Mouse (Mus musculus): ENCODE measurements around the gene Ybx2. TPM values are rescaled to one million over a fixed set of nuclear protein-coding genes. Genes with fewer than 3 reads are reported as not detected.
"Not testable (repeated sequence)": the region's sequence is repeated elsewhere in the genome, so short reads cannot be mapped to it uniquely, and the experiment has no call there.

Ybx2 gene
- polyA plus RNA-seq, 1 experiment from 2014 or later, result 3.1 TPM

- WGBS, result 66% methylated on average over 7 of the region's 7 CpGs
- H3K9ac ChIP-seq; ATAC-seq; H3K9me3 ChIP-seq; H3K27me3 ChIP-seq (replicated peaks); H3K4me3 ChIP-seq (replicated peaks); H3K4me2 ChIP-seq (replicated peaks); H3K27ac ChIP-seq: not testable (repeated sequence)
- peaks cover 38% of the 10 kb centered on the region for H3K4me1 ChIP-seq (replicated peaks)
- peaks cover 34% of the 10 kb centered on the region for H3K36me3 ChIP-seq
Measured at GRCm38 (mm10) chr11:69916652-69917378, 18.8 kb upstream of the Ybx2 start.

DNA sequence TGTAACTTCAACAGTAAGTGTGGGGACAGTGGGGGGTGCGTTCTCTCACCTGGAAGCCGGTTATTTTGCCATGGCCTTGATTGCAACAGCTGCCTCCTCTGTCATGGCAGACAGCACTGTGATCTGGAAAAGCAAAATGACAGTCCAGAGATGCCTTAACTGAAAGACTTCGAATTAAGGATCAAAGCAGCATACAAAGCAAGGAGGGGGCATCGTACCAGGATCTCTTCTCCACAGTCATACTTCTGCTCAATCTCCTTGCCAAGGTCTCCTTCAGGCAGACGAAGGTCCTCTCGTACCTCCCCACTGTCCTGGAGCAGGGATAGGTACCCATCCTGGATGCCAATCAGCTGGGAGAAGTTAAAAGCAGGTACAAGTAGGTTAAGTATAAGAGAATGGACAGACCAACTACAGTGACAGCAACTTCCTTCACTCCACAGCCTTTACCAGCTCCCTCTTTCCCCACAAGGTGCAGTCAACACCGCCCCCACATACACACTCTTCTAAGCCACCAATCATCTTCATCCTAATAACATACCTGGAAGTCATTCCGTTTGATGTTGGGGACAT is 18.1 kb upstream of the Ybx2 start:
- peaks cover 27% of the 10 kb centered on the region for H3K36me3 ChIP-seq
- 83% methylated on average over 8 of the region's 8 CpGs for WGBS
- no peak for ATAC-seq

DNA sequence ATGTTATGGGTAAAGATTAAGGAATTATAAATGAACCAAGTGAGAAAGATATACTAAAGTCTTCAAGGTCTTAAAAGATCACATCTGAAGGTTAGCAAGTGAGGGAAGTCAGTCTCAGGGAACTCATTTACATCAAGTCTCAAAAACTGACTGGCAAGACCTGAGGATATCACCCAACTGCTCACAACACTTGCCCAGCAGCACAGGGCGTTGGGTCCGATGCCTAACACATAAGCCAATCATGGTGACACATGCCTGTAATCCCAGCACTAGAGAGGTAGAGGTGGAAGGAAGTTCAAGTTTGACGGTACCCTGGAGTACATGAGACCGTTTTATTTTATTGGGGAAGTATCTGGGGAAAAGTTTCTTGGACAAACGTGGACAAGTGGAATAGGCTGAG is 17.5 kb upstream of the Ybx2 start:
- Histone ChIP-seq H3K36me3 (peaks cover 25% of the 10 kb centered on the region), H3K9me3 (no peaks in the 10 kb centered on the region), H3K27me3 (replicated peaks) (no peaks in the 10 kb centered on the region), H3K4me3 (replicated peaks) (no peak overlapping the region), H3K4me1 (replicated peaks) (peaks cover 39% of the 10 kb centered on the region), H3K9ac (no peak overlapping the region), H3K27ac (no peak overlapping the region), H3K4me2 (replicated peaks) (no peak overlapping the region)
- no peak for ATAC-seq
- 81% methylated on average over 5 of the region's 5 CpGs for WGBS

More for the DNA sequence above, 18.1 kb upstream of the Ybx2 start:
- Histone ChIP-seq H3K27ac (no peak overlapping the region), H3K4me2 (replicated peaks) (no peak overlapping the region), H3K9ac (no peak overlapping the region), H3K4me3 (replicated peaks) (no peak overlapping the region), H3K9me3 (no peaks in the 10 kb centered on the region), H3K4me1 (replicated peaks) (peaks cover 38% of the 10 kb centered on the region), H3K27me3 (replicated peaks) (no peaks in the 10 kb centered on the region)

- no peaks in the 10 kb centered on the region for H3K9me3 ChIP-seq
- 78% methylated on average over 9 of the region's 9 CpGs for WGBS
- H3K4me2 ChIP-seq (replicated peaks), result peak overlapping the region; percentile 78
- peak overlapping the region; percentile 83 for H3K4me3 ChIP-seq (replicated peaks)
- no peaks in the 10 kb centered on the region for H3K27me3 ChIP-seq (replicated peaks)
- H3K36me3 ChIP-seq, result peaks cover 25% of the 10 kb centered on the region
- no peak for ATAC-seq
- H3K27ac ChIP-seq, result no peak overlapping the region
- peak overlapping the region; percentile 93; the same call in 1 of the 2 replicates for H3K9ac ChIP-seq
- H3K4me1 ChIP-seq (replicated peaks), result peaks cover 33% of the 10 kb centered on the region
Measured at GRCm38 (mm10) chr11:69919053-69919452, 16.5 kb upstream of the Ybx2 start.

DNA sequence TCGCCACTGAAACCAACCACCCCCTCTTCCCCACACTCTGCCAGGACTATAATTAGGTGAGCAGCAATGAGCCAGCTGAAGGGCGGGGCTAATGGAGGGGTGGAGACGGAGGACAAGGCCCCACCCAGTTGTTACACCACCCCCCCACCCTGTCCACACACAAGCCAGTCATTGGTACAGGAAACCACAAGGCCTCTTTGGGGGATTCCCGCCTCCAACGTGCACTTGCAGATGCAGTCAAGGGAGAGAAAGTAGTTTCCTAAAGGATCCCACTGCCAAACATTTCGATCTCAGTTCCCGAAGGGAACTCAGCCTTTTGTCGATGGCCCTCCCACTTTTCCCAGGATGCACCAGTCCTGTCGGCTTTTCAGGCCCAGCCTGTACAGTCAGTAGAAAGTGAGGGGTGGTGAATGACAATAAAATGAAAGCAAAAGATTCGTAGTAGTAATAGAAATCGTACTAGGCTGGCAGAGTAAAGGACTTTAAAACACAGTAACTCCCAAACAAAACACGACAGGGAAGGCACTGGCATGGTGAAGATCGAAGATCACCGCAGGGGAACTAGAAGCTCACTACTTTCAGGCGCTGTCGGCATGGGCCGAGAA is 15.8 kb upstream of the Ybx2 start:
- peak overlapping the region; percentile 83 for H3K4me3 ChIP-seq (replicated peaks)
- ATAC-seq, result peak; percentile 40

DNA sequence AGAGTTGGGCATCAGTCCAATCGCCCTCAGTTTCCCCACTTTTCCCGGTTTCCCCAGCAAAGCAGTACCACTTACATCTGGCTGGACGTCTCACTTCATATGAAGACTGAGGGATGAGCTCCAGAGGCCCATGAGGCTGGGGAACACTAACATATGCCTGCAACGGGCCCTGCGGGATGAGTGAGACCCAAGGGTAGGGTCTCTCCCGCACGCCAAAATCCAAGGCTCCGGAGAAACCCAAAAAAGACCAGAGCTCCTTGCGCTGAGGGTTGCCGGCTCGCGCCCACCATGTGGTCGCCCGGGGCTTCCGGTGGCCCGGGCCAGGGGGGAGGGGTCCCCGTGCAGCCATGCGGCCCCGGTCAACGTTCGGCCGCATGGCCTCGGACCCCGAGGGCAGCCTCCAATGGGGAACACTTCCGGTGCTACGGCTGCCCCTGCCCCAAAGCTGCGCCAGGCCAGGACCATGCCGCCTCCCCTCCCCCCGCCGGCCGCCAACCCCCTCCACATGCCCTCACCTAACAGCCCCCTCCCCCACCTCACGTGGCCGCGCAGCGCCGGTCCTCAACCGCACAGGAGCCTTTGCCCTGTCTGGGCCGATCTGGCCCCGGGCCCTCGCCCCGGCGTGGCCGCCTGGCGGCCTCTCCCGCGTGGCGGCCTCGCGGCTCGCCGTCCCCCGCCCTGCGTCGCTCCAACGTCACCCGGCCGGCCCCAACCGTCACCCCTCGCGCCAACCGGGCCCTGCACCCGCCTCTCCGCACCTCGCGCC is 15.1 kb upstream of the Ybx2 start:
- Histone ChIP-seq H3K4me1 (replicated peaks) (peaks cover 23% of the 10 kb centered on the region), H3K27me3 (replicated peaks) (no peaks in the 10 kb centered on the region), H3K36me3 (peaks cover 25% of the 10 kb centered on the region), H3K9me3 (no peaks in the 10 kb centered on the region), H3K9ac (peak overlapping the region; percentile 93), H3K27ac (peak overlapping the region; percentile 98), H3K4me2 (replicated peaks) (peak overlapping the region; percentile 78), H3K4me3 (replicated peaks) (peak overlapping the region; percentile 83)
- ATAC-seq, result peak; percentile 27
- WGBS, result under 1% methylated on average over 63 of the region's 65 CpGs

More for the DNA sequence above, 15.8 kb upstream of the Ybx2 start:
- Histone ChIP-seq H3K27ac (peak overlapping the region; percentile 98), H3K4me2 (replicated peaks) (peak overlapping the region; percentile 78), H3K36me3 (peaks cover 25% of the 10 kb centered on the region), H3K9me3 (no peaks in the 10 kb centered on the region), H3K9ac (peak overlapping the region; percentile 93), H3K27me3 (replicated peaks) (no peaks in the 10 kb centered on the region), H3K4me1 (replicated peaks) (peaks cover 28% of the 10 kb centered on the region)
- WGBS, result under 1% methylated on average over 17 of the region's 17 CpGs

GRCm38 (mm10) chr11:69921114-69922011 is 14.2 kb upstream of the Ybx2 start, which contains the start of gene Eif5a:
Eif5a (minus strand) TSS chr11:69921958.
- ATAC-seq, result peak; percentile 97
- Histone ChIP-seq H3K4me3 (replicated peaks) (peak within 1 kb of the TSS; percentile 83), H3K9me3 (no peaks in the 10 kb centered on the region), H3K27ac (peak within 1 kb of the TSS; percentile 98), H3K4me2 (replicated peaks) (peak within 1 kb of the TSS; percentile 78), H3K27me3 (replicated peaks) (no peaks in the 10 kb centered on the region), H3K4me1 (replicated peaks) (peaks cover 14% of the 10 kb centered on the region), H3K9ac (peak within 1 kb of the TSS; percentile 93), H3K36me3 (peaks cover 16% of the 10 kb centered on the region)
- WGBS, result under 1% methylated on average over 78 of the region's 78 CpGs

- Histone ChIP-seq H3K4me1 (replicated peaks) (peaks cover 13% of the 10 kb centered on the region), H3K27me3 (replicated peaks) (no peaks in the 10 kb centered on the region), H3K9ac (peak overlapping the region; percentile 55), H3K9me3 (no peaks in the 10 kb centered on the region), H3K4me2 (replicated peaks) (peak overlapping the region; percentile 60), H3K36me3 (peaks cover 11% of the 10 kb centered on the region), H3K27ac (peak overlapping the region; percentile 98), H3K4me3 (replicated peaks) (peak overlapping the region; percentile 83)
- 3% methylated on average over 12 of the region's 12 CpGs for WGBS
- no peak for ATAC-seq
Measured at GRCm38 (mm10) chr11:69922012-69922756, 13.4 kb upstream of the Ybx2 start.

- ATAC-seq, result no peak
- H3K9me3 ChIP-seq, result no peaks in the 10 kb centered on the region
- peak overlapping the region; percentile 36; the same call in 1 of the 2 replicates for H3K27ac ChIP-seq
- peak overlapping the region; percentile 60; the same call in 1 of the 2 replicates for H3K4me2 ChIP-seq (replicated peaks)
- peaks cover 13% of the 10 kb centered on the region for H3K4me1 ChIP-seq (replicated peaks)
- peaks cover 10% of the 10 kb centered on the region for H3K36me3 ChIP-seq
- H3K27me3 ChIP-seq (replicated peaks), result no peaks in the 10 kb centered on the region
- WGBS, result 60% methylated on average over 3 of the region's 3 CpGs
- H3K9ac ChIP-seq, result no peak overlapping the region
- no peak overlapping the region for H3K4me3 ChIP-seq (replicated peaks)
Measured at GRCm38 (mm10) chr11:69922796-69923195, 12.8 kb upstream of the Ybx2 start.

GRCm38 (mm10) chr11:69927501-69927900 is 8.1 kb upstream of the Ybx2 start:
- Histone ChIP-seq H3K9me3 (no peaks in the 10 kb centered on the region), H3K9ac (no peak overlapping the region), H3K27ac (no peak overlapping the region), H3K4me1 (replicated peaks) (0 out of 2 replicates have a peak, but pooled peaks cover 2% of the 10 kb centered on the region), H3K36me3 (no peaks in the 10 kb centered on the region), H3K27me3 (replicated peaks) (no peaks in the 10 kb centered on the region), H3K4me2 (replicated peaks) (no peak overlapping the region), H3K4me3 (replicated peaks) (no peak overlapping the region)
- WGBS, result 96% methylated on average over 2 of the region's 2 CpGs
- ATAC-seq, result no peak

DNA sequence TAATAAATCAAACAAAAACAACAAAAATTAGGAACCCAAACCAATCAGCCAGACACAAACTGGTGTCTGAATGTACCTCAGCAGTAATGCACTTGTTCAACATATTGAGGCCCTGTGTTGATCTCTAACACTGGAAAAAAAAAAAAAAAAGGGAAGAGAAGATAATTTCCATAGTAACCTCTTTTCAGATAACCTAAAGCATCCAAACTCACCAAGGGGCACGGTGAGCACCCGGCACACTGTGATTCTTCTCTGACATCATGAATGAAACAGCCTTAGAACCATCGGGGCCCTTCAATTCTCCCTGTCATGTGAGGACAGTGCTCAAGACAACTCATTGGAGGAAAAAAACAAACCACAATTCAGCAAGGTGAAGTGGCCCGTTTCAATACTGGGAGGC is 5.9 kb upstream of the Ybx2 start:
- peaks cover 7% of the 10 kb centered on the region; the same call in 1 of the 2 replicates for H3K4me1 ChIP-seq (replicated peaks)
- H3K4me3 ChIP-seq (replicated peaks), result no peak overlapping the region
- no peaks in the 10 kb centered on the region for H3K9me3 ChIP-seq
- WGBS, result 57% methylated on average over 4 of the region's 4 CpGs
- H3K27ac ChIP-seq, result no peak overlapping the region
- no peaks in the 10 kb centered on the region for H3K27me3 ChIP-seq (replicated peaks)
- no peak overlapping the region for H3K9ac ChIP-seq
- no peak for ATAC-seq
- no peaks in the 10 kb centered on the region for H3K36me3 ChIP-seq
- no peak overlapping the region for H3K4me2 ChIP-seq (replicated peaks)
